Mouse (Mus musculus): ENCODE measurements around the gene Hoxd3. TPM values are rescaled to one million over a fixed set of nuclear protein-coding genes. Genes with fewer than 3 reads are reported as not detected.
A peak's percentile ranks its signal among the peaks of the same experiment; 100 is the strongest.

Gene Hoxd3
- polyA plus RNA-seq, 1 experiment from 2014 or later, result 1.3 TPM

DNA sequence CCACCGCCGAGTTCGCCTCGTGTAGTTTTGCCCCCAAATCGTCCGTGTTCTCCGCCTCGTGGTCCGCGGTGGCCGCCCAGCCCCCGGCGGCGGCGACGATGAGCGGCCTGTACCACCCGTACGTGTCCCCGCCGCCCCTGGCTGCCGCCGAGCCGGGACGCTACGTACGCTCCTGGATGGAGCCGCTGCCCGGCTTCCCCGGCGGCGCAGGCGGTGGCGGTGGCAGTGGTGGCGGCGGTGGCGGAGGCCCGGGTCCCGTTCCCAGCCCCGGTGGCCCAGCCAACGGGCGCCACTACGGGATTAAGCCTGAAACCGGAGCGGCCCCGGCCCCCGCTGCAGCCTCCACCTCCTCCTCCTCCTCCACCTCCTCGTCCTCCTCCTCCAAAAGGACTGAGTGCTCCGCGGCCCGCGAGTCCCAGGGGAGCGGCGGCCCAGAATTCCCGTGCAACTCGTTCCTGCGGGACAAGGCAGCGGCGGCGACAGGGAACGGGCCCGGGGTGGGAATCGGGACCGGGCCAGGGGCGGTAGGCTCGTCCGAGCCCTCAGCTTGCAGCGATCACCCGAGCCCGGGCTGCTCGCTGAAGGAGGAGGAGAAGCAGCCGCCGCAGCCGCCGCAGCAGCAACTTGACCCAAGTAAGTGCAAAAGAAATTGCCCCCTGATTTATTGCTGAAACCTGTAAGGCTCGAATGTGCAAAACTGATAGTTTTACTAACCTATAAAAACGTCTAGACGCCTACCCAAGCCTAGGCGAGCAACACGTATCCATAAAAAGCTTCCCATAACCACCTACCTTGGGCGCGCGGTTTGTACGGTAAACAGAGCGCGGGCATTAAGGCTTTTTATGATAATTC lies 13.3 kb upstream of the Hoxd3 start:
- no peak overlapping the region for H3K9ac ChIP-seq (ENCODE audit: low read length)
- H3K27ac ChIP-seq (replicated peaks), result no peak overlapping the region
- TF ChIP-seq EP300 (optimal IDR thresholded peaks at IDR 0.05) (no peak), CTCF (IDR thresholded peaks at IDR 0.05; ENCODE audit: low read depth) (no peak)
- WGBS, result under 1% methylated on average over 80 of the region's 86 CpGs
- peak; percentile 23 for DNase-seq (ENCODE audit: low spot score)
- ATAC-seq (ENCODE audit: low FRiP score, low TSS enrichment), result peak; percentile 41; the same call in 1 of the 2 replicates
- H3K36me3 ChIP-seq (ENCODE audit: control insufficient read depth, insufficient read depth, low read length), result no peaks in the 10 kb centered on the region
- no peaks in the 10 kb centered on the region for H3K9me3 ChIP-seq (ENCODE audit: control insufficient read depth, low read length)
- peak overlapping the region; percentile 37 for H3K4me3 ChIP-seq (ENCODE audit: low read depth, low read length)
- H3K27me3 ChIP-seq (ENCODE audit: control insufficient read depth, insufficient read depth, low read length), result peaks cover 33% of the 10 kb centered on the region
- H3K4me2 ChIP-seq (replicated peaks; ENCODE audit: low read depth), result peak overlapping the region; percentile 49
- H3K4me1 ChIP-seq (replicated peaks; ENCODE audit: control insufficient read depth, insufficient read depth), result no peaks in the 10 kb centered on the region

DNA sequence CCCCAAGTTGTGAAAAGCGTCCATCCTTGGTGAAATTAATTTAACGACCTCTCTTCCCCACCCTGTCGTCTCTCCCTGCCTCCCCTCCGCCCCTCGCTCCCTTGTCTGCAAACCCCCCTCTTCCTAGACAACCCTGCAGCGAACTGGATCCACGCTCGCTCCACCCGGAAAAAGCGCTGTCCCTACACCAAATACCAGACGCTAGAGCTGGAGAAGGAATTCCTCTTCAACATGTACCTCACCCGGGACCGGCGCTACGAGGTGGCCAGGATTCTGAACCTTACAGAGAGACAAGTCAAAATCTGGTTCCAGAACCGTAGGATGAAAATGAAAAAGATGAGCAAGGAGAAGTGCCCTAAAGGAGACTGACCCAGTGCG lies 12.7 kb upstream of the Hoxd3 start:
- Histone ChIP-seq H3K9ac (ENCODE audit: low read length) (no peak overlapping the region), H3K27me3 (ENCODE audit: control insufficient read depth, insufficient read depth, low read length) (peaks cover 33% of the 10 kb centered on the region), H3K4me3 (ENCODE audit: low read depth, low read length) (no peak overlapping the region; the same call in 1 of the 2 replicates), H3K4me2 (replicated peaks; ENCODE audit: low read depth) (peak overlapping the region; percentile 49; the same call in 1 of the 2 replicates), H3K4me1 (replicated peaks; ENCODE audit: control insufficient read depth, insufficient read depth) (no peaks in the 10 kb centered on the region), H3K36me3 (ENCODE audit: control insufficient read depth, insufficient read depth, low read length) (no peaks in the 10 kb centered on the region), H3K9me3 (ENCODE audit: control insufficient read depth, low read length) (no peaks in the 10 kb centered on the region), H3K27ac (replicated peaks) (no peak overlapping the region)
- no peak for TF ChIP-seq CTCF (IDR thresholded peaks at IDR 0.05; ENCODE audit: low read depth)
- TF ChIP-seq EP300 (optimal IDR thresholded peaks at IDR 0.05), result no peak
- DNase-seq (ENCODE audit: low spot score), result no peak
- 4% methylated on average over 17 of the region's 17 CpGs for WGBS
- no peak for ATAC-seq (ENCODE audit: low FRiP score, low TSS enrichment)

DNA sequence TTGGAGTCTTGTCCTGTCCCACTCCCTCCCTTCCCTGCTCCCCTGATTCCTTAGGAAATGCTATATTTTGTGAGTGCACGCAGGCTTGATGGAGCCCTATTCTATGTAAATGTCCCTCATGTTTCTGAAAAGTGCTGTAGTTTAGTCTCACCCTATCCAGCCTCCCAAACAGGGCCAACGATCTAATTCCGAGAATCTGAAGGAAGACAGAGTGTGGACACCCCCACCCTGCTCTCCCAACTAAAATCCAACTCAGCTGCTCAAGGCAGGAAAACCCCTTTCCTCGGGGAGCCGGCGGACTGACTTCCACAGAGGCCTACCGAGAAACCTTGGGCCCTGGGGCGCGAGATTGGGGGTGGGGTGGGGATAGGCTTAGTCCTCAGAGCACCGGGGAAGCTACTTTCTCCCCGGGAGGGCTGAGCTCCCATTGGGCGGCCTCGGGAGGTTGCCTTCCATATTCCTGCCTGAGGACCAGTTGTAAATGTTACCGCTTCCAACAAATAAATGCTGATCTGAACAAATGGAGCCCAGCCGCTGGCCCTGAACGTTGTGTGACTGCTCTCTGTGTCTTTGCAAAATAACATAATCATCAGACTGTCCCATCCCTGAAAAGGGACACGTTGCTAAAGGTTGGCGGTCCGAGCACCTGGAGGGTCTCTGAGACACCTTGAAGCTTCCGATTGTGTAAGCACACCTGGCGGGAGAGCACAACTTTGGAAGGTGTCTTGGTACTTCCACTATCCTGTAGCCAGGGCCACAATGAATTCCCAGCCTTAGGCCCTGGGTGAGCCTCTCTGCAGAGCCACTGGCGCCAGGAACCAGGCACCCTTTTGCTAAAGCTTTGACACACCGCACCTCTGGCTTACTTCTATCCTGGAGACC lies 11.8 kb upstream of the Hoxd3 start:
- WGBS, result 8% methylated on average over 23 of the region's 23 CpGs
- ATAC-seq (ENCODE audit: low FRiP score, low TSS enrichment), result no peak
- TF ChIP-seq CTCF (IDR thresholded peaks at IDR 0.05; ENCODE audit: low read depth), result no peak
- no peak for TF ChIP-seq EP300 (optimal IDR thresholded peaks at IDR 0.05)
- no peak overlapping the region for H3K4me2 ChIP-seq (replicated peaks; ENCODE audit: low read depth)
- no peak overlapping the region for H3K9ac ChIP-seq (ENCODE audit: low read length)
- no peak overlapping the region for H3K4me3 ChIP-seq (ENCODE audit: low read depth, low read length)
- DNase-seq (ENCODE audit: low spot score), result no peak
- H3K9me3 ChIP-seq (ENCODE audit: control insufficient read depth, low read length), result no peaks in the 10 kb centered on the region
- no peaks in the 10 kb centered on the region for H3K4me1 ChIP-seq (replicated peaks; ENCODE audit: control insufficient read depth, insufficient read depth)
- H3K36me3 ChIP-seq (ENCODE audit: control insufficient read depth, insufficient read depth, low read length), result no peaks in the 10 kb centered on the region
- H3K27me3 ChIP-seq (ENCODE audit: control insufficient read depth, insufficient read depth, low read length), result peaks cover 36% of the 10 kb centered on the region
- H3K27ac ChIP-seq (replicated peaks), result no peak overlapping the region

DNA sequence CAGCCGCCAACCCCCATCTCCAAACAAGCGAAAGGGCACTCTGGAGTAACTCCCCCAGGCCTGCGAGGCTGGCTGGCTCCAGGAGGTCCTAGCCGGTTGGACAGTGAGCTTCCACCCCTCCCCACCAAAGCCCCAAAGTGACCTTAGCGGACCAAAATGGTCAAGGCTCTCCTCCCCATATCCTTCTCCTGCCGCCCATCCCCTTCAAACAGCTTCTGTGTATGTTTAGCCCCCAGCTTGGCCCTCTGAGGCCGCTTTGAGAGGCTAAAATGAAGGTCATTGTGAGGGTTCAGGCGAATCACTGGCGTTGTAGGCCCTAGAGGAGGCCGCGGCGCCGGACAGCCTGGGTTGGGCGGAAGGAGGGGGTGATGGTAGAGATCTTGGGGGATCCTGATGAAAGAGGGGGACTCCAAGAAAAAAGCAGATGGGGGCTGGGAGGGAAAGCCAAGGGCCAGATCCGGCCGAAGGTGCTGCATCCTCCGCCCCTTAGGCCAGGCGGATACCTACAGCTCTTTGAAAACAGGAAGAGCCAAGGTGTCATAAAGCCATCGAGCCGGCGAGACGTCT lies 11.1 kb upstream of the Hoxd3 start:
- no peaks in the 10 kb centered on the region for H3K9me3 ChIP-seq (ENCODE audit: control insufficient read depth, low read length)
- H3K4me3 ChIP-seq (ENCODE audit: low read depth, low read length), result no peak overlapping the region
- DNase-seq (ENCODE audit: low spot score), result no peak
- H3K27me3 ChIP-seq (ENCODE audit: control insufficient read depth, insufficient read depth, low read length), result peaks cover 35% of the 10 kb centered on the region
- no peak overlapping the region for H3K27ac ChIP-seq (replicated peaks)
- ATAC-seq (ENCODE audit: low FRiP score, low TSS enrichment), result no peak
- WGBS, result 9% methylated on average over 22 of the region's 22 CpGs
- TF ChIP-seq EP300 (optimal IDR thresholded peaks at IDR 0.05) (no peak), CTCF (IDR thresholded peaks at IDR 0.05; ENCODE audit: low read depth) (no peak)
- H3K4me2 ChIP-seq (replicated peaks; ENCODE audit: low read depth), result no peak overlapping the region
- H3K9ac ChIP-seq (ENCODE audit: low read length), result no peak overlapping the region
- H3K36me3 ChIP-seq (ENCODE audit: control insufficient read depth, insufficient read depth, low read length), result no peaks in the 10 kb centered on the region
- no peaks in the 10 kb centered on the region for H3K4me1 ChIP-seq (replicated peaks; ENCODE audit: control insufficient read depth, insufficient read depth)

DNA sequence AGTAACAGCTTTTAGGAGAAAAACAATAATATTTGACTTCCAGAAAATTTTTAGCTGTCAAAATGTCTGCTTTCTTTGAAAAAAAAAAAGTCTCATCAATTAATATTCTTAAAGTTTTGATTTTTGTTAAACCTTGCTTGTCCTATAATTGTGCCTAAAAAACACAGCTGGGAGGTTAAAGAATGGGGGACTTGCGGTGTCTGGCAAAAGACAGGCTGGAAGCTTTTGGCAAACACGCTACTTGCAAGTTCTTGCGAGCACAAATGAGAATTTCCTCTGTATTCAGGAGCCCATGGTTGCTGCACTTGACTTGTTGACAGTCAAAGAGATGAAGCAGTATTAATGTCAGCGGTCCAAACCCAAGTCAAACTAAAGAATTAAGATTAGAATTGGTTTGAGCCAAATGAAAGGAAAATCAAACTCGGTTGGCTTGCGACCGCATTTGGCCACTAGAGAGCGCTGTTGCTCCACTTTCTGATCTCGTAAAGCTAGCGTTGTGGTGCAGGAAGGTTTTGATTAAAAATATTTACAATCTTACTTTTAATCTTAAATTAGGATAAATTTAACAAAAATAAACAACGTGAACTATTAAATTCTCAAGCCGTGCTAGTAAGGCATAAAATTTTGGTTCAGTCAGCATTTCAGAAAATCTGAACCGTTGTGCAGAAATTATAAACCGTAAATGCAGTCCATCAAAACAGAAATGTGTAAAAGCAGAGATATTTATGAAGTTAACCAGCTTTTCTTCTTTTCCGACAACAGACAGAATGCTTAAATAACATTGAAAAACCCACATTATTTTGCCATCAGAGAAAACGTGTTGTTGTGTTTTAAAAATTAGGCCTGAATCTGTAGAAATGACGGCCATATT lies 9.5 kb upstream of the Hoxd3 start:
- H3K9me3 ChIP-seq (ENCODE audit: control insufficient read depth, low read length), result no peaks in the 10 kb centered on the region
- no peak overlapping the region for H3K9ac ChIP-seq (ENCODE audit: low read length)
- H3K4me2 ChIP-seq (replicated peaks; ENCODE audit: low read depth), result no peak overlapping the region
- ATAC-seq (ENCODE audit: low FRiP score, low TSS enrichment), result no peak
- no peaks in the 10 kb centered on the region for H3K36me3 ChIP-seq (ENCODE audit: control insufficient read depth, insufficient read depth, low read length)
- DNase-seq (ENCODE audit: low spot score), result peak; percentile 76
- no peaks in the 10 kb centered on the region for H3K4me1 ChIP-seq (replicated peaks; ENCODE audit: control insufficient read depth, insufficient read depth)
- H3K27ac ChIP-seq (replicated peaks), result no peak overlapping the region
- peak; percentile 92 for TF ChIP-seq CTCF (IDR thresholded peaks at IDR 0.05; ENCODE audit: low read depth)
- no peak for TF ChIP-seq EP300 (optimal IDR thresholded peaks at IDR 0.05)
- 15% methylated on average over 17 of the region's 17 CpGs for WGBS
- peaks cover 39% of the 10 kb centered on the region for H3K27me3 ChIP-seq (ENCODE audit: control insufficient read depth, insufficient read depth, low read length)
- no peak overlapping the region for H3K4me3 ChIP-seq (ENCODE audit: low read depth, low read length)

Data from stomach, postnatal 0 days (tissue).